Mouse (Mus musculus) heart, embryonic 14.5 days (tissue): ENCODE measurements around the gene Eif4a1. TPM values are rescaled to one million over a fixed set of nuclear protein-coding genes. Genes with fewer than 3 reads are reported as not detected.
"Not testable (repeated sequence)": the region's sequence is repeated elsewhere in the genome, so short reads cannot be mapped to it uniquely, and the experiment has no call there.

Experiments used
- ATAC-seq: fragments of 200-750 bp; cut with Nextera tagmentation; 2 replicates; pipeline ENCODE4 v1.8.0; 2017; ENCODE audit warnings: low read depth, moderate TSS enrichment; ENCODE audit not compliant: insufficient number of reproducible peaks, insufficient read depth, low FRiP score
- H3K27ac ChIP-seq, 2 experiments: fragments of 200-500 bp in 1 of 2; fragments of 300-500 bp in 1 of 2; sonication (generic) in 1 of 2; replicated peaks in 1 of 2; 2 replicates each; pipeline ENCODE4 v1.5.1; 2012 to 2014; ENCODE audit warnings: low read depth in 2 of 2, low read length in 2 of 2, control low read depth in 1 of 2, mild to moderate bottlenecking in 1 of 2, mixed read lengths in 1 of 2; ENCODE audit not compliant: control insufficient read depth in 1 of 2, insufficient read depth in 1 of 2
- H3K27me3 ChIP-seq: fragments of 300-500 bp; sonication (generic); 2 replicates; pipeline ENCODE4 v1.6.1; 2014; ENCODE audit warnings: mild to moderate bottlenecking, low read length, control low read depth; ENCODE audit not compliant: control insufficient read depth, insufficient read depth
- H3K36me3 ChIP-seq: fragments of 300-500 bp; sonication (generic); 2 replicates; pipeline ENCODE4 v1.6.1; 2014; ENCODE audit warnings: mild to moderate bottlenecking, control low read depth, low read length, mixed read lengths; ENCODE audit not compliant: control insufficient read depth, insufficient read depth
- H3K4me1 ChIP-seq, 2 experiments: fragments of 200-500 bp in 1 of 2; fragments of 300-500 bp in 1 of 2; sonication (generic) in 1 of 2; 2 replicates each; pipeline ENCODE4 v1.6.1; 2012 to 2014; ENCODE audit warnings: low read length in 2 of 2, control low read depth in 1 of 2, mixed read lengths in 1 of 2; ENCODE audit not compliant: control insufficient read depth in 2 of 2, insufficient read depth in 2 of 2
- H3K4me2 ChIP-seq: fragments of 300-500 bp; sonication (generic); 2 replicates; pipeline ENCODE4 v1.6.1; 2014; ENCODE audit warnings: mild to moderate bottlenecking, low read length
- H3K4me3 ChIP-seq, 2 experiments: fragments of 200-500 bp in 1 of 2; fragments of 300-500 bp in 1 of 2; sonication (generic) in 1 of 2; 2 replicates each; pipeline ENCODE4 v1.5.1; 2012 to 2014; ENCODE audit warnings: low read length in 2 of 2, mild to moderate bottlenecking in 2 of 2, control low read depth in 1 of 2, low read depth in 1 of 2, moderate library complexity in 1 of 2; ENCODE audit not compliant: control insufficient read depth in 1 of 2, insufficient read depth in 1 of 2
- H3K9ac ChIP-seq: fragments of 300-500 bp; sonication (generic); 2 replicates; pipeline ENCODE4 v1.6.1; 2014; ENCODE audit warnings: mild to moderate bottlenecking, low read length
- H3K9me3 ChIP-seq: fragments of 300-500 bp; sonication (generic); 2 replicates; pipeline ENCODE4 v1.6.1; 2016; ENCODE audit warnings: low read length, control low read depth; ENCODE audit not compliant: control insufficient read depth
- WGBS: fragments of 180-500 bp; shearing (Covaris S2); extraction: QIAGEN DNeasy Blood & Tissue Kit; methylation state at CpG from one replicate; pipeline ENCODE4 v1.1.7; 2014; 5-methylcytosine and 5-hydroxymethylcytosine counted together
- polyA plus RNA-seq: library from polyadenylated mRNA; unstranded; fragments of >200 nt; fragmentation: Nextera tagmentation; extraction: Ambion mirVana; gene quantifications from 2 replicates; pipeline ENCODE4 v1.2.1, GENCODE M21; 2014

Gene Eif4a1
- polyA plus RNA-seq, 1 experiment from 2014 or later: 403 TPM

- Histone ChIP-seq H3K4me3 (no peak overlapping the region), H3K27ac (no peak overlapping the region), H3K4me2 (no peak overlapping the region), H3K27me3 (no peaks in the 10 kb centered on the region), H3K9me3 (no peaks in the 10 kb centered on the region), H3K4me1 (no peaks in the 10 kb centered on the region; a peak in 1 of 4 replicates), H3K9ac (no peak overlapping the region), H3K36me3 (no peaks in the 10 kb centered on the region)
- no peak for ATAC-seq
- WGBS: 85% methylated on average over 4 of the region's 4 CpGs
Measured at GRCm38 (mm10) chr11:69707480-69707847, 35.2 kb upstream of the Eif4a1 start.

GRCm38 (mm10) chr11:69706775-69707479 lies 34.7 kb upstream of the Eif4a1 start:
- Histone ChIP-seq H3K4me2 (no peak overlapping the region), H3K4me3 (no peak overlapping the region), H3K27me3 (no peaks in the 10 kb centered on the region), H3K4me1 (no peaks in the 10 kb centered on the region; a peak in 1 of 4 replicates), H3K9ac (no peak overlapping the region), H3K9me3 (no peaks in the 10 kb centered on the region), H3K27ac (no peak overlapping the region), H3K36me3 (no peaks in the 10 kb centered on the region)
- 37% methylated on average over 6 of the region's 6 CpGs for WGBS
- ATAC-seq: no peak

GRCm38 (mm10) chr11:69704613-69705010 lies 32.4 kb upstream of the Eif4a1 start:
- H3K4me2 ChIP-seq: no peak overlapping the region
- H3K9me3 ChIP-seq: no peaks in the 10 kb centered on the region
- no peak overlapping the region for H3K9ac ChIP-seq
- H3K36me3 ChIP-seq: no peaks in the 10 kb centered on the region
- ATAC-seq: no peak
- peaks cover 3 to 9% of the 10 kb centered on the region in 2 experiments for H3K4me1 ChIP-seq
- H3K27me3 ChIP-seq: no peaks in the 10 kb centered on the region
- no peak overlapping the region for H3K27ac ChIP-seq
- WGBS: 34% methylated on average over 2 of the region's 2 CpGs
- H3K4me3 ChIP-seq: no peak overlapping the region

GRCm38 (mm10) chr11:69703814-69704612 lies 31.8 kb upstream of the Eif4a1 start:
- WGBS: 63% methylated on average over 8 of the region's 8 CpGs
- peaks cover 5 to 12% of the 10 kb centered on the region in 2 experiments for H3K4me1 ChIP-seq
- H3K9ac ChIP-seq: no peak overlapping the region
- H3K9me3 ChIP-seq: no peaks in the 10 kb centered on the region
- H3K36me3 ChIP-seq: no peaks in the 10 kb centered on the region
- no peak overlapping the region for H3K27ac ChIP-seq
- H3K4me3 ChIP-seq: no peak overlapping the region
- no peaks in the 10 kb centered on the region for H3K27me3 ChIP-seq
- H3K4me2 ChIP-seq: no peak overlapping the region
- no peak for ATAC-seq

GRCm38 (mm10) chr11:69703381-69703780 lies 31.2 kb upstream of the Eif4a1 start:
- H3K27me3 ChIP-seq, H3K36me3 ChIP-seq, H3K9me3 ChIP-seq, H3K9ac ChIP-seq, H3K4me3 ChIP-seq, H3K4me2 ChIP-seq, ATAC-seq, H3K27ac ChIP-seq: not testable (repeated sequence)
- 90% methylated on average over 2 of the region's 3 CpGs for WGBS
- H3K4me1 ChIP-seq: peaks cover 5 to 12% of the 10 kb centered on the region in 2 experiments; a peak in 3 of 4 replicates

GRCm38 (mm10) chr11:69702886-69703285 lies 30.7 kb upstream of the Eif4a1 start:
- WGBS: 90% methylated on average over 10 of the region's 10 CpGs
- H3K4me1 ChIP-seq: peaks cover 5 to 12% of the 10 kb centered on the region in 2 experiments; a peak in 3 of 4 replicates
- not testable (repeated sequence) for H3K4me3 ChIP-seq, H3K4me2 ChIP-seq, H3K9me3 ChIP-seq, ATAC-seq, H3K27ac ChIP-seq, H3K27me3 ChIP-seq, H3K9ac ChIP-seq, H3K36me3 ChIP-seq

GRCm38 (mm10) chr11:69699595-69699994 lies 27.4 kb upstream of the Eif4a1 start:
- ATAC-seq: no peak
- Histone ChIP-seq H3K4me3 (no peak overlapping the region), H3K36me3 (no peaks in the 10 kb centered on the region), H3K4me2 (no peak overlapping the region), H3K4me1 (peaks cover 12 to 23% of the 10 kb centered on the region in 2 experiments), H3K9ac (no peak overlapping the region), H3K27me3 (no peaks in the 10 kb centered on the region), H3K9me3 (no peaks in the 10 kb centered on the region), H3K27ac (no peak overlapping the region)
- WGBS: 9% methylated on average over 1 of the region's 1 CpGs
